Mouse (Mus musculus) gastrocnemius, postnatal 4 days (tissue): ENCODE measurements at regions not wholly inside any gene's neighbourhood (a gene's known extent, or its start where the extent isn't known, plus 50 kb on each side); places are given as distances from the start of the nearest gene placed in this dataset.
"Not testable (repeated sequence)": the region's sequence is repeated elsewhere in the genome, so short reads cannot be mapped to it uniquely, and the experiment has no call there.

ENCODE experiments used
- DNase-seq, 2 experiments: peaks; one replicate each; pipeline ENCODE4 v3.0.0; 2021 to 2022; ENCODE audit warnings: low spot score in 2 of 2, mixed read lengths in 2 of 2

DNA sequence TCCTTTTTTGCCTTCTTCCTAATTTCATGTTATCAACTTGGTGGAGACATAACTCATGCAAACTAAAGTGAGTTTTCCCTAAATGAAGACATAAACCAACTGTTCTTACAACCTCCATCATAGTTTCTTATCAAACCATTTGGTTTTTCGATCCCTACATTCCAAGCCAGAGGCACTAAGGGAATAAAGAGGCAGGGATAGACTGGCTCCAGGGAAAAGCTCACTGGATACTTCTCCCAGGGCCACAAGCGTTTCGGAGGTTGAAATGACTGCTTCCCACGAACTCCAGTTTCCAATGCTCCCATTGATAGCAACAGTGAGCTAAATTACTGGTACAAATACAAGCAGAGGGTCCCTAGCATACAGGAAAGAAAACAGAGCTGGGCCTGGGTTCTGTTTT is 178.4 kb upstream of the Otx2 start:
- DNase-seq: no peak

DNA sequence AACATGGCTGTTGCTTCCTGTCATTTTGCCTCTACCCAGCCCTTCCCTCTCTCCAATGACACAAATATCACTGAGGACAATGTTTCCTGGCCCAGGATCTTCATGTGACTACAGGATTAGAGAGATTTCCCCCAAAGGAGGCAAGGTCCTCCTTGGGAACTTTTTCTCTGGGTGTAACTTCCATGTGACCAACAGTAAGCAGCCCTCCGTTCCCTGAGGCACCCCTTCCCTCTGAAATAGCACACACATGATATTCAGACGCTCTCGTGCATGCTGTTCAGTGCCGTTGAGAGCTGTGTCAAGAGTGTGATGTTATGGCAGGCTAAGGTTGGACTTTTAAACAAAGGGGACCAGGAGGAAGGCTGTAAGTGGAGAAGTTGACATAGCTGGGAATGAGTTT is 169.2 kb upstream of the Otx2 start:
- no peak for DNase-seq

GRCm38 (mm10) chr14:48841278-48841677 is 167.7 kb upstream of the Otx2 start:
- DNase-seq: no peak

DNA sequence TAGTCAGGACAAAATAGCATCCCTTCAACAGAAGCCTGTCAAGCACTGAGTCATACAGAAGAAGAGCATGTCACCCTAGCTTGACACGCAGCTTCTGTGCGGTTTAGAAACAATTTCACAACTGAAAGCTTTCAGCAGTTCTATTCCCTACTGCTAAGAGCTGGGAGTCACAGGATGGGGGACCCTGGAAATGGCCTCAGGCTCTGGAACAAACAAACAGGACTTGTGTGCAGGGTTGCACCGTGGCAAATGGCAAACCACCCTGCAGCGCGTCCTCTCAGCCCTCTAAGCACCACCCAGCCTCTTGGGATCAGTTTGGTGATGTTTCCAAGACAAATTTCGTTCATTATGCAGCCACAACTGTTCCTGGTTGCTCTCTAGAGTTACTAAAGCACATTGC is 163.6 kb upstream of the Otx2 start:
- DNase-seq: no peak

DNA sequence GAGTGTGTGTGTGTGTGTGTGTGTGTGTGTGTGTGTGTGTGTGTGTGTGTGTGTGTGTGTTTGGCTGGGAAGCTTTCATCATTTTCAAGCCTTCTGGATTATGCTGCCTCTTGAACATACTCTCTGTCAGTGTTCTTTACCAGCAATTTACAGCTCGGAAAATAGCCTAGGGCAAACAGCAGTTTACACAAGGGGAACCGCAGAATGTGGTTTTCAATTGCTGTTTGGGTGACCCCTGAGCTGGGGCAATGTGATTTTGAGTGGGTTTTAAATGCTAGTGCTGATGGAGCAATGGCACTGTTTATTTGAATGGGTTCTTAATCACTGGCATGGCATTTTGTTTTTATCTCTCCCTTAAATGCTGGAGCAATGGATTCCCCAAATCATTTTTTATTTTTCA is 162.5 kb upstream of the Otx2 start:
- no peak for DNase-seq

- DNase-seq: no peak
Measured at GRCm38 (mm10) chr14:48834416-48834815, 160.8 kb upstream of the Otx2 start.

GRCm38 (mm10) chr14:48826421-48826820 is 152.8 kb upstream of the Otx2 start:
- no peak for DNase-seq

- no peak for DNase-seq
Measured at GRCm38 (mm10) chr14:48824375-48824774, 150.8 kb upstream of the Otx2 start.

DNA sequence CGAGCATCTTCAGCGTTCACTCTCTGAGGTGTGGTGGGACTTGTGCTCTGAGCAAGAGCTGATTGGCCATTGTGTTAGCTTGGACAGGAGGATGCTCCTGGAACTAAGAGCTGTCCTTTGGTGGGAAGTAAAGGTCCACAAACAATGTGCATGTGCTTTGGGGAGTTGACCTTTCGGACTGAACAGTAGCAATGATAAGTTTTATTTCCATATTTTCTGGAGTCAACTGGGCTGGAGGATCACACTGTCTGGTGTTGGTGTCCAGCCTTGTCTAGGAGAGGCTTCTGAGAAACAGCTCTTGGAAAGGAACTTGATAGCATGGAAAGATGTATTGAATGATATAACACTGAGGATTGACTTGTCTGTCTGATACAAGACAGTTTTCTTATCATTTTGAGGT is 142.3 kb upstream of the Otx2 start:
- DNase-seq: no peak

- DNase-seq: no peak
Measured at GRCm38 (mm10) chr14:48815231-48815728, 141.7 kb upstream of the Otx2 start.

- DNase-seq: no peak
Measured at GRCm38 (mm10) chr14:48812741-48813495, 139.3 kb upstream of the Otx2 start.

DNA sequence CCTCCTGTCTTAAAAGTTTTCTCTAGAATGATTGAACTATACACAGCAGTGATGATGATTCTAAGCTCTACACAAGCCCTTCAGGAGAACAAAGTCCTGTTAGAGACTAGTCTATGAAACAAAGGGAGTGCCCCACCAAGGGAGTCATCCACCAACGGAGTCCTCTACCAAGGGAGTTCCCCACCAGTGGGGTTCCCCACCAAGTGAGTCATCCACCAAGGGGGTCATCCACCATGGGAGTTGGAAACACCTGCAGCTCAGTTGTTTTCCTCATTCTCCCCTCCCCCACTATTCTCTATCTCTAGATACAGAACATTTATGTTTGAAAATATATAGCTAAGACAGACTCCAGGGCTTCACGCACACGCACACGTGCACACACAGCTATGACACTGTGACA is 130.5 kb upstream of the Otx2 start:
- DNase-seq: no peak

DNA sequence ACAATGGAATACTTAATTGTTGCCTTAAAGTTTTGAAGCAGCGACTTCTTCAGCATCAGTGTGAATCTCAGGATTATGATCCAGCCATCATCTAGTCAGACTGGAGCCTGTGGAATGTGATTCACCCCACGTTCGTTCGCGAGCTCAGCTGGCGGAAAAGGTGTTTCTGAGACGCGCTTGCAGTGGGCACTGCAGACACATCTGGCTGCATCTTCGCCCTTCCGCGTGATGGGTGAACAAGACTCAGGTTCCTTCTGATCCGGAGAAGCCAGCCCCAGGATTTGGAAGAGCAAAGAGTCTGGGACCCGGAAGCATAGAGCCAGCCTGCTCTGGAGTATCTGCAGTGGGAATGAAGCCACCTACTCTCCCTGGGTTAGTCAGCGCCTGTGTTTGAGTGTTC is 127.7 kb upstream of the Otx2 start:
- no peak for DNase-seq

GRCm38 (mm10) chr14:48800857-48801256 is 127.2 kb upstream of the Otx2 start:
- DNase-seq: no peak

GRCm38 (mm10) chr14:48800100-48800449 is 126.5 kb upstream of the Otx2 start:
- DNase-seq: no peak

DNA sequence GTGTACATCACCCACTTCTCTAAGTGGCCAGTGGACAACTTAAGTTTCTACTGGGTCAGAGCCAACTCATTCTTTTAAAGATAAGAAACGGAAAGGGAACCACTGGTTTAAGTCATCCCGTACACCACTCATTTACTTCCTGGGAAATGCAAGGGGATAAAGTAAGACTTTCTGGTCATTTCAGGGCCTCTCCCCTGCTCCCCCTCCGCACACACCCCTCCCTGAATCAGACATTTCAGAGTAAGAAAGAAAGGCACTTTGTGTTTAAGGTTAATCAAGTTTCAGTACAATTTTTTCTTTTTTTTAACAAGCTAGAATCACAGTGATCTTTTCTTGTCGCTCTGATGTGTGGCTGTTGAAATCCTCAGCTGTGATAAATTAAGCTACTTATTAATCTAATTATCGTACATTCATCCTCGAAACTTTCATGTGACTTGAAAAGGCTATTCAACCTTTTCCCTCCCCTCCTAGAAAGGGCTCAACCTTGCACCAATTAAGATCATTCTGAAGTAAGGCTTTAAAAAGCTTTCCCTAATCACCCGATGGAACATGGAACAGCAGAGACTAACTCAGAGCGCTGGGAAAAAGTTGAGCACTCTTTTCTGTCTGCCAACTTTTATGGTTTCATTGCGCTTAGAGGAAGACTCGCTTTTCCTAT is 126.0 kb upstream of the Otx2 start:
- no peak for DNase-seq

- DNase-seq: no peak
Measured at GRCm38 (mm10) chr14:48791507-48791906, 117.9 kb upstream of the Otx2 start.

DNA sequence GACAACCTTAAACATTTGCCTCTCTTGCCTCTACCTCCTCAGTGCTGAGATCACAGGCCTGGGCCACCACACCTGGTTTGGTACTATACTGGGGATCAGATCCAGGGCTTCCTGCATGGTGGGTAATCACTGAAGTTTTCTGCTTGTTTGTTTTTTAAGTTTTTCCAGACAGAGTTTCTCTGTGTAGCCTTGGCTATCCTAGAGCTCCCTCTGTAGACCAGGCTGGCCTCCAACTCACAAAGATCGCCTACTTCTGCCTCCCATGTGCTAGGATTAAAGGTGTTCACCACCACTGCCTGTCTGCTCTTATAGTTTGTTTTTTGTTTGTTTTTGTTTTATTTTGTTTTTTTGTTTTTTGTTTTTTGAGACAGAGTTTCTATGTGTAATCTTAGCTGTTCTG is 105.7 kb upstream of the Otx2 start:
- DNase-seq: no peak

- DNase-seq: no peak
Measured at GRCm38 (mm10) chr14:48770832-48771231, 97.2 kb upstream of the Otx2 start.

DNA sequence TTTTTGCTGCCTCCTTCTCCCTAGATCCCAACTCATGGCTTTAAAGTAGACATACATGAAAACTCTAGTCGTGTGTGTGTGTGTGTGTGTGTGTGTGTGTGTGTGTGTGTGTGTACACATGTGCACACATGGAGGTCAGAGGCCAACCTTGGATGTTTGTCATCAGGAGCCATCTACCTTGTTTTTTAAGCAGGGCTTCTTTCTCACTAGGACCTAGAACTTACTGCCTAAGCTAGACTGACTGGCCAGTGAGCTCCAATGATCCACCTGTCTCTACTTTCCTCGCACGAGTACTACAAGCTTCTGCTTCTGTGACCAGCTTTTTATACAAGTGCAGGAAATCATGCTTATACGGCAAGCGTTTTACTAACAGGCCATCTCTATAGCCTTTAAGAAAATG is 89.1 kb upstream of the Otx2 start:
- DNase-seq: no peak

DNA sequence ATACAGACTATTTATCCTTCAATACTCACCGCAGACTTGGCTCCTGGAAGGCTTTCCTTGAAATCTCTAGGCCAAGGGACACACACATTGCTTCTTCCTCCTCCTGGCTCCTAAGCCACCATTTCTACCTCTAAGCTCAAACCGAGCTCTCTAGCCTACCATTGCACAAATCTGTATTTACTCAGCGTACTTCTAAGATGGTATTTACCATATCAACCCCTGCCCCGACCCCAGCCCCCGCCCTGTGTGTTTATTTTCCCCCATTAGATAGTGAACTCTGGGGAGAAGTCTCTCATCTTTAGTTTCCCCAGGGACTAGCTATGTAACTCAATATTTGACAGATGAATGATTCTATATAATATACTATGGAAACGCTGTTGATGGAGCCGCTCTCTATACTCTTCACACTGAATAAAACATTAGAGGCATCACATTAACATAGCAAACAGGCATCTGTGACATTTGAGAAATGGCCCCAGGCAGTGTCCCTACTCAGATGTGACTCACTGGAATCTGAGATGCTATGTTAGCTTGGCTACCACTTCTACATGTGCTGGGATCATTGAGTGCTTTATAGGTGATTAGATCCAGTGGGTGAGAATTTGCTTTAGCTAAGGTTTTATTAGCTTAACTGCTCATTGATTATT is 87.5 kb upstream of the Otx2 start:
- no peak for DNase-seq

- DNase-seq: not testable (repeated sequence)
Measured at GRCm38 (mm10) chr14:48755096-48755495, 81.5 kb upstream of the Otx2 start.
